Mouse (Mus musculus) gastrocnemius, postnatal 10 days (tissue): Measurements from ENCODE around the gene Snrnp70. TPM values are rescaled to one million over a fixed set of nuclear protein-coding genes. Genes with fewer than 3 reads are reported as not detected.

Experiments used
- DNase-seq: peaks from one replicate; pipeline ENCODE4 v3.0.0; 2021; ENCODE audit warnings: mixed read lengths
- total RNA-seq, 2 experiments: library from RNA; stranded (reverse); gene quantifications; 2 replicates each; pipeline ENCODE4 v1.2.3; 2021

Snrnp70 gene
- total RNA-seq, 2 experiments from 2014 or later, result 123 to 156 TPM

GRCm38 (mm10) chr7:45336319-45336718 lies 59.2 kb downstream of the Snrnp70 start:
- DNase-seq, result no peak

- DNase-seq, result no peak
Observed at GRCm38 (mm10) chr7:45335056-45335455, 60.5 kb downstream of the Snrnp70 start, which contains the start of gene Hrc. Hrc (plus strand) TSS chr7:45335290.

GRCm38 (mm10) chr7:45334605-45335004 lies 60.9 kb downstream of the Snrnp70 start:
- peak; percentile 39 for DNase-seq

DNA sequence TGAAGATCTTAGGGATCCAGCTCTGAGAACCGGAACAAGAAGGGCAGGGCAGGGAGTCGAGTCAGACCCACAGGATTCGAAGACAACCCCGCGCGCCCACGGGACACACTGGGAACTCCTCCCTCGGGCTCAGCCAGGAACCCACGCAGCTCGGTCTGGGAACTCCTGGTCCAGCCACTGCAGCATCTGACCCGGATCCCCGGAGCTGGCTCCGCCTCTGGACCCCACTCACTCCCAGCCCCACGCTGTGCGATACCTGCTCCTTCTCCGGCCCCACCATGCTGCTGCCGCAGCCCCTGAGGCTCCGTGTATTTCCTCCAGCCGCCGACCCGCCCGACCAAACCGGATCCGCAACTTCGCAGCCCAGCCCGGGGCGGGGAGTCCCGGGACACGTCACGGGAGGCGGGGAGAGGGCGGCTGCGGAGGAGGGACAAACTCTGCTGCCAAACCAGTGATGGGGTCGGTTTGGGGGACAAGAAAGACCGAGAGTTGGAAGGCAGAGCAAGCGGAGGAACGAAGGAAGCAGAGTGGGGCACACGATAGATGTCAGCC lies 62.0 kb downstream of the Snrnp70 start, which contains the start of gene Trpm4:
Gene Trpm4, minus strand, starts transcription at position 350 of the 552 bp plus-strand sequence.
- DNase-seq, result peak; percentile 91

DNA sequence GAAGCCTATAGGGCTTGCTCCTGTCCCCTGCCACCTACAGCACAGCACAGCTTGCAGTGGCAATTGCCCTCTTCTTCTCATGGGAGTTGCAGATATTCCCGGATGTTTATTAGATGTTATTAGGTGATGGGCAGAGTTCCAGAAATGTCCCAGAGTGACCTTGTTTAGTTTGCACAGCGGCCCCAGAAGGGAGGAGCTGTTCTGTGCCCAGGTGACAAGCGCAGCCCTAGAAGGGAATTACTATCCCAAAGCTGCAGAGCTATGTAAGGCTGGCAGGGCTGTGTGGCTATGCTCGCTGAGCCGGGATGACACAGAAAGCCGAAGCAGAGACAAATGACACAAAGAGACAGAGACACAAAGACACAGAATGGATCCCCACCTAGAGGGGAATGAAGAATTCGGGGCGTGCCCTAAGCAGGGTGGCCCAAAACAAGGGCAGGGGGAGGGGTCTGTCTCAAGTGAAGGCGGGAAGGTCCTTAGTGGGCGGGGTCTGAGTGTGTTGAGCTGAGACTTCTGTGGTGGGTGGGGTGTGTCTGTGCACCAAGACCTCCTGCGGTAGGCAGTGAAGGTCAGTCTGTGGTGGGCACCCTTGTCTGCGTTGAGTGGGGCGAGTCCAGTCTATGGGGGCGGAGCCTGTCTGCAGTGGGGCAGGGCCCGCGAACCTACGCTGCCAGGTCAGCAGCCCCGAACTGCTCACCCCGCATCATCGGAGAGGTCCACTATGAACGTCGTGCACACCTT lies 62.7 kb downstream of the Snrnp70 start:
- peak; percentile 40 for DNase-seq

- DNase-seq, result no peak
Observed at GRCm38 (mm10) chr7:45331502-45331901, 64.0 kb downstream of the Snrnp70 start.

GRCm38 (mm10) chr7:45328841-45329475 lies 66.6 kb downstream of the Snrnp70 start:
- DNase-seq, result no peak

Other genes with a start within 250 kb of the Snrnp70 start
- gene Pih1d1, start 241.4 kb downstream of the Snrnp70 start, total RNA-seq, result 10 to 100 TPM; 46.6 to 48.2 TPM
- 10 to 100 TPM; 23.9 to 28.6 TPM for gene Aldh16a1, start 241.2 kb downstream of the Snrnp70 start, total RNA-seq
- 1 to 10 TPM; 4.7 to 4.9 TPM for gene Slc17a7, start 231.8 kb downstream of the Snrnp70 start, total RNA-seq
- under 1 TPM; 0.49 to 0.63 TPM for gene Gfy, start 216.2 kb downstream of the Snrnp70 start, total RNA-seq
- not detected for gene Pth2, start 214.7 kb downstream of the Snrnp70 start, total RNA-seq
- 1 to 10 TPM; 2.5 to 2.8 TPM for gene Ccdc155, start 190.8 kb downstream of the Snrnp70 start, total RNA-seq
- not detected for gene Dkkl1, start 183.6 kb downstream of the Snrnp70 start, total RNA-seq
- 10 to 100 TPM; 15.6 to 25.9 TPM for gene Tead2, start 180.0 kb downstream of the Snrnp70 start, total RNA-seq
- gene Cd37, start 156.6 kb downstream of the Snrnp70 start, total RNA-seq, result 1 to 10 TPM; 1.8 to 3.4 TPM
- gene Slc6a16, start 154.7 kb downstream of the Snrnp70 start, total RNA-seq, result not detected
- gene Slc6a21, start 118.2 kb downstream of the Snrnp70 start, total RNA-seq, result not detected
- 10 to 100 TPM; 25.5 to 35.2 TPM for gene Trpm4, start 62.0 kb downstream of the Snrnp70 start, total RNA-seq
- 100 to 1,000 TPM; 579 to 609 TPM for gene Hrc, start 60.5 kb downstream of the Snrnp70 start, total RNA-seq
- gene Ppfia3, start 28.7 kb downstream of the Snrnp70 start, total RNA-seq, result under 1 TPM; 0.89 to 0.97 TPM
- 1 to 10 TPM; 1.9 to 2.0 TPM for gene Lin7b, start 25.2 kb downstream of the Snrnp70 start, total RNA-seq
- 10 to 100 TPM; 25.4 to 29.6 TPM for gene Kcna7, start 9.9 kb upstream of the Snrnp70 start, total RNA-seq
- gene Ntf5, start 18.0 kb upstream of the Snrnp70 start, total RNA-seq, result 1 to 10 TPM; 1.4 to 1.8 TPM
- not detected for gene Lhb, start 25.1 kb upstream of the Snrnp70 start, total RNA-seq
- gene Gys1, start 39.1 kb upstream of the Snrnp70 start, total RNA-seq, result 100 to 1,000 TPM; 142 to 150 TPM
- 10 to 100 TPM; 29.4 to 36.9 TPM for gene Ruvbl2, start 42.4 kb upstream of the Snrnp70 start, total RNA-seq
- gene Ftl1, start 64.1 kb upstream of the Snrnp70 start, total RNA-seq, result 100 to 1,000 TPM; 173 to 194 TPM
- 10 to 100 TPM; 29.4 to 29.6 TPM for gene Bax, start 71.2 kb upstream of the Snrnp70 start, total RNA-seq
- gene Tulp2, start 86.1 kb upstream of the Snrnp70 start, total RNA-seq, result not detected
- gene Gm45808, start 91.1 kb upstream of the Snrnp70 start, total RNA-seq, result 1 to 10 TPM; 3.8 to 6.4 TPM
- 1 to 10 TPM; 8.8 to 9.5 TPM for gene Dhdh, start 93.1 kb upstream of the Snrnp70 start, total RNA-seq
- gene Nucb1, start 114.7 kb upstream of the Snrnp70 start, total RNA-seq, result 100 to 1,000 TPM; 121 to 137 TPM
- 10 to 100 TPM; 16.3 to 16.9 TPM for gene Ppp1r15a, start 130.5 kb upstream of the Snrnp70 start, total RNA-seq
- gene Plekha4, start 130.6 kb upstream of the Snrnp70 start, total RNA-seq, result 10 to 100 TPM; 14.8 to 16.3 TPM
- gene Hsd17b14, start 159.2 kb upstream of the Snrnp70 start, total RNA-seq, result under 1 TPM in 1 of 2 experiments, not detected in 1; 0.19 TPM
- gene Bcat2, start 174.4 kb upstream of the Snrnp70 start, total RNA-seq, result 10 to 100 TPM; 24.0 to 25.2 TPM
- not detected for gene Fgf21, start 219.7 kb upstream of the Snrnp70 start, total RNA-seq
- not detected for gene Fut1, start 221.5 kb upstream of the Snrnp70 start, total RNA-seq
- under 1 TPM in 1 of 2 experiments, not detected in 1; 0.38 TPM for gene Izumo1, start 226.1 kb upstream of the Snrnp70 start, total RNA-seq
- 10 to 100 TPM; 17.2 to 19.7 TPM for gene Rasip1, start 231.7 kb upstream of the Snrnp70 start, total RNA-seq
- 100 to 1,000 TPM; 105 to 131 TPM for gene Mamstr, start 244.2 kb upstream of the Snrnp70 start, total RNA-seq